Mouse (Mus musculus): ENCODE results near the gene Fads2. TPM values are rescaled to one million over a fixed set of nuclear protein-coding genes. Genes with fewer than 3 reads are reported as not detected.

Fads2 gene
- polyA plus RNA-seq, 1 experiment from 2014 or later: 171 TPM

GRCm38 (mm10) chr19:10126479-10127250, 25.1 kb upstream of the Fads2 start:
- ATAC-seq: no peak
- H3K27ac ChIP-seq (ENCODE audit: low read length): no peak overlapping the region
- H3K9me3 ChIP-seq (ENCODE audit: control insufficient read depth, low read length): no peaks in the 10 kb centered on the region
- H3K4me1 ChIP-seq (replicated peaks; ENCODE audit: control insufficient read depth, insufficient read depth, low read length): no peaks in the 10 kb centered on the region
- no peak overlapping the region for H3K9ac ChIP-seq (replicated peaks; ENCODE audit: low read depth, low read length)
- H3K4me2 ChIP-seq (ENCODE audit: low read length): no peak overlapping the region
- no peak overlapping the region for H3K4me3 ChIP-seq (replicated peaks; ENCODE audit: low read length)
- WGBS: 45% methylated on average over 5 of the region's 5 CpGs
- H3K27me3 ChIP-seq (replicated peaks; ENCODE audit: control insufficient read depth, insufficient read depth, low read length): no peaks in the 10 kb centered on the region
- no peaks in the 10 kb centered on the region for H3K36me3 ChIP-seq (ENCODE audit: control insufficient read depth, insufficient read depth)

GRCm38 (mm10) chr19:10123892-10124634, 22.5 kb upstream of the Fads2 start:
- Histone ChIP-seq H3K4me3 (replicated peaks; ENCODE audit: low read length) (no peak overlapping the region), H3K4me2 (ENCODE audit: low read length) (no peak overlapping the region), H3K9ac (replicated peaks; ENCODE audit: low read depth, low read length) (no peak overlapping the region), H3K9me3 (ENCODE audit: control insufficient read depth, low read length) (no peaks in the 10 kb centered on the region), H3K27me3 (replicated peaks; ENCODE audit: control insufficient read depth, insufficient read depth, low read length) (no peaks in the 10 kb centered on the region), H3K36me3 (ENCODE audit: control insufficient read depth, insufficient read depth) (no peaks in the 10 kb centered on the region), H3K27ac (ENCODE audit: low read length) (no peak overlapping the region), H3K4me1 (replicated peaks; ENCODE audit: control insufficient read depth, insufficient read depth, low read length) (no peaks in the 10 kb centered on the region)
- WGBS: 71% methylated on average over 7 of the region's 7 CpGs
- ATAC-seq: no peak

GRCm38 (mm10) chr19:10122021-10122631, 20.6 kb upstream of the Fads2 start:
- WGBS: 84% methylated on average over 5 of the region's 5 CpGs
- H3K4me2 ChIP-seq (ENCODE audit: low read length): no peak overlapping the region
- H3K4me1 ChIP-seq (replicated peaks; ENCODE audit: control insufficient read depth, insufficient read depth, low read length): no peaks in the 10 kb centered on the region
- H3K27ac ChIP-seq (ENCODE audit: low read length): no peak overlapping the region
- H3K4me3 ChIP-seq (replicated peaks; ENCODE audit: low read length): no peak overlapping the region
- H3K9ac ChIP-seq (replicated peaks; ENCODE audit: low read depth, low read length): no peak overlapping the region
- H3K36me3 ChIP-seq (ENCODE audit: control insufficient read depth, insufficient read depth): no peaks in the 10 kb centered on the region
- no peak for ATAC-seq
- no peaks in the 10 kb centered on the region for H3K27me3 ChIP-seq (replicated peaks; ENCODE audit: control insufficient read depth, insufficient read depth, low read length)
- no peaks in the 10 kb centered on the region for H3K9me3 ChIP-seq (ENCODE audit: control insufficient read depth, low read length)

- Histone ChIP-seq H3K27me3 (replicated peaks; ENCODE audit: control insufficient read depth, insufficient read depth, low read length) (no peaks in the 10 kb centered on the region), H3K4me1 (replicated peaks; ENCODE audit: control insufficient read depth, insufficient read depth, low read length) (no peaks in the 10 kb centered on the region), H3K9me3 (ENCODE audit: control insufficient read depth, low read length) (no peaks in the 10 kb centered on the region), H3K4me2 (ENCODE audit: low read length) (no peak overlapping the region), H3K27ac (ENCODE audit: low read length) (no peak overlapping the region), H3K9ac (replicated peaks; ENCODE audit: low read depth, low read length) (no peak overlapping the region), H3K36me3 (ENCODE audit: control insufficient read depth, insufficient read depth) (no peaks in the 10 kb centered on the region), H3K4me3 (replicated peaks; ENCODE audit: low read length) (no peak overlapping the region)
- WGBS: 40% methylated on average over 3 of the region's 3 CpGs
- no peak for ATAC-seq
Measured at GRCm38 (mm10) chr19:10116641-10117040, 15.1 kb upstream of the Fads2 start.

GRCm38 (mm10) chr19:10115373-10116158, 14.0 kb upstream of the Fads2 start:
- Histone ChIP-seq H3K4me2 (ENCODE audit: low read length) (no peak overlapping the region), H3K9me3 (ENCODE audit: control insufficient read depth, low read length) (no peaks in the 10 kb centered on the region), H3K4me3 (replicated peaks; ENCODE audit: low read length) (no peak overlapping the region), H3K27ac (ENCODE audit: low read length) (no peak overlapping the region), H3K36me3 (ENCODE audit: control insufficient read depth, insufficient read depth) (no peaks in the 10 kb centered on the region), H3K27me3 (replicated peaks; ENCODE audit: control insufficient read depth, insufficient read depth, low read length) (no peaks in the 10 kb centered on the region), H3K4me1 (replicated peaks; ENCODE audit: control insufficient read depth, insufficient read depth, low read length) (no peaks in the 10 kb centered on the region), H3K9ac (replicated peaks; ENCODE audit: low read depth, low read length) (no peak overlapping the region)
- no peak for ATAC-seq
- WGBS: 56% methylated on average over 6 of the region's 6 CpGs

GRCm38 (mm10) chr19:10112956-10113355, 11.4 kb upstream of the Fads2 start:
- 62% methylated on average over 4 of the region's 4 CpGs for WGBS
- H3K9ac ChIP-seq (replicated peaks; ENCODE audit: low read depth, low read length): no peak overlapping the region

GRCm38 (mm10) chr19:10108666-10109065, 7.1 kb upstream of the Fads2 start:
- Histone ChIP-seq H3K9ac (replicated peaks; ENCODE audit: low read depth, low read length) (no peak overlapping the region), H3K27me3 (replicated peaks; ENCODE audit: control insufficient read depth, insufficient read depth, low read length) (no peaks in the 10 kb centered on the region), H3K4me1 (replicated peaks; ENCODE audit: control insufficient read depth, insufficient read depth, low read length) (no peaks in the 10 kb centered on the region), H3K4me2 (ENCODE audit: low read length) (no peak overlapping the region), H3K4me3 (replicated peaks; ENCODE audit: low read length) (no peak overlapping the region), H3K9me3 (ENCODE audit: control insufficient read depth, low read length) (no peaks in the 10 kb centered on the region), H3K36me3 (ENCODE audit: control insufficient read depth, insufficient read depth) (no peaks in the 10 kb centered on the region), H3K27ac (ENCODE audit: low read length) (no peak overlapping the region)
- ATAC-seq: no peak
- WGBS: 86% methylated on average over 2 of the region's 2 CpGs

More at GRCm38 (mm10) chr19:10112956-10113355, 11.4 kb upstream of the Fads2 start:
- Histone ChIP-seq H3K27me3 (replicated peaks; ENCODE audit: control insufficient read depth, insufficient read depth, low read length) (no peaks in the 10 kb centered on the region), H3K27ac (ENCODE audit: low read length) (no peak overlapping the region), H3K4me2 (ENCODE audit: low read length) (no peak overlapping the region), H3K4me1 (replicated peaks; ENCODE audit: control insufficient read depth, insufficient read depth, low read length) (no peaks in the 10 kb centered on the region), H3K9me3 (ENCODE audit: control insufficient read depth, low read length) (no peaks in the 10 kb centered on the region), H3K36me3 (ENCODE audit: control insufficient read depth, insufficient read depth) (no peaks in the 10 kb centered on the region), H3K4me3 (replicated peaks; ENCODE audit: low read length) (no peak overlapping the region)
- no peak for ATAC-seq

- Histone ChIP-seq H3K9me3 (ENCODE audit: control insufficient read depth, low read length) (no peaks in the 10 kb centered on the region), H3K9ac (replicated peaks; ENCODE audit: low read depth, low read length) (no peak overlapping the region), H3K36me3 (ENCODE audit: control insufficient read depth, insufficient read depth) (no peaks in the 10 kb centered on the region), H3K4me1 (replicated peaks; ENCODE audit: control insufficient read depth, insufficient read depth, low read length) (no peaks in the 10 kb centered on the region), H3K27ac (ENCODE audit: low read length) (no peak overlapping the region), H3K4me2 (ENCODE audit: low read length) (no peak overlapping the region), H3K4me3 (replicated peaks; ENCODE audit: low read length) (no peak overlapping the region), H3K27me3 (replicated peaks; ENCODE audit: control insufficient read depth, insufficient read depth, low read length) (no peaks in the 10 kb centered on the region)
- no peak for ATAC-seq
- 97% methylated on average over 1 of the region's 1 CpGs for WGBS
Measured at GRCm38 (mm10) chr19:10108129-10108528, 6.6 kb upstream of the Fads2 start.
